Mouse (Mus musculus): ENCODE results near the gene Vmn2r108.
"Not testable (repeated sequence)": the region's sequence is repeated elsewhere in the genome, so short reads cannot be mapped to it uniquely, and the experiment has no call there.

Gene Vmn2r108

GRCm38 (mm10) chr17:20481231-20481630 is at the start of gene Vmn2r108:
TSS of gene Vmn2r108 (minus strand) at chr17:20481331.
- no peak for DNase-seq (ENCODE audit: low spot score in 2 of 2)

- not testable (repeated sequence) for DNase-seq (ENCODE audit: low spot score in 2 of 2)
Measured at GRCm38 (mm10) chr17:20508247-20508646, 27.1 kb upstream of the Vmn2r108 start.

- DNase-seq (ENCODE audit: low spot score in 2 of 2) = no peak
Measured at GRCm38 (mm10) chr17:20497858-20498257, 16.7 kb upstream of the Vmn2r108 start, which contains the start of gene Vmn1r225. TSS of gene Vmn1r225 (plus strand) at chr17:20498158.

- DNase-seq (ENCODE audit: low spot score in 2 of 2) = no peak
Measured at GRCm38 (mm10) chr17:20473311-20473710, 7.8 kb downstream of the Vmn2r108 start.

- no peak for DNase-seq (ENCODE audit: low spot score in 2 of 2)
Measured at GRCm38 (mm10) chr17:20439263-20439662, 41.9 kb downstream of the Vmn2r108 start.

- DNase-seq (ENCODE audit: low spot score in 2 of 2) = no peak
Measured at GRCm38 (mm10) chr17:20413846-20414245, 67.3 kb downstream of the Vmn2r108 start, which contains the start of gene Vmn1r224. TSS of gene Vmn1r224 (plus strand) at chr17:20414146.

Data from spleen, postnatal 10 days (tissue).